In the genomic region with DNA sequence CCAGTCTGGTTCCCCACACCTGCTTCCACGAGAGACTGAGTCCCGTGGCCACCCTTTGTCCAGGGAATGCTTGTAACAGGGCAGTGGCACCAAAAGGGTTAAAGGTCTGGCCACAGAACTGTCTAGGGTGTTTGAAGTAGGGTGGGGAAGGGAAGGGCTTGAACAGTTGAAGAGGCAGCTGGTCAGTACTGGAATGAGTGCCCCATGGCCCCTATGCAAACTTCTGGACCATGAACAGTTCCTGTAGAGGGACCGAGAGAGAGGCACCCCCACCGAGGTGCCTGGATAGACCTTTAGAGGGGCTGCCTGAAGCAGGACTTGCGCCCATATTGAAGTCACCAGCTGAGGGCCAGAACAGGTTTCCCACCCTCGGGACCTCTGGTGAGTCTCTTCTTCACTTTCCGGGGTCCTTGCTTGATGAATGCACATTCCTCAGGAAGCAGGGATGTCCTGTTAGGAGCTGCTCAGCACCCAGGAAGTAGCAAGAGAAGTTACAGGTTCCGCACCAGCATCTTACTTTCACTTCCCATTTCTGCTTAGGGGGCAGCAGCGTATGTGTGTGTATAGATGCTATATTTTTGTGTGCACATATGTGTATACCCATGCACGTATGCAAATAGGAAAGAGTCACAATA, we compare ENCODE assay signal across 10 mouse cellular contexts. TPM values are rescaled to one million over a fixed set of nuclear protein-coding genes. Genes with fewer than 3 reads are reported as not detected.
DNase-seq lines count a peak whose midpoint lies in the region; ATAC-seq and TF ChIP-seq lines count a peak whose summit lies in the region.
"Had no signal": no experiment of that assay in that cellular context is flagged by ENCODE, and none has a peak within 500 bp of the region (broad histone marks: within the 10 kb centered on the region; RNA-seq: fewer than 3 reads in every experiment).

No protein-coding gene starts in this region.

- no peak for TF ChIP-seq POLR2A in spleen, adult 2 months (IDR thresholded peaks at IDR 0.05; ENCODE audit: low read depth, low read length)

- no peaks in the 10 kb centered on the region for H3K27me3 ChIP-seq in lung, embryonic 15.5 days
- no peaks in the 10 kb centered on the region for H3K27me3 ChIP-seq in spleen, adult 2 months (ENCODE audit: control insufficient read depth, insufficient read depth, low read length)
- H3K27me3 ChIP-seq: midbrain, embryonic 15.5 days had no signal

- 59% methylated on average over 10 of the region's 10 CpGs for WGBS in lung, embryonic 15.5 days
- 12% methylated on average over 10 of the region's 10 CpGs for WGBS in spleen, adult 2 months

- TF ChIP-seq CTCF in spleen, adult 2 months (IDR thresholded peaks at IDR 0.05; ENCODE audit: extremely low read depth, insufficient read depth, insufficient read length, insufficient replicate concordance): no peak

- peaks cover 8% of the 10 kb centered on the region for H3K36me3 ChIP-seq in lung, embryonic 15.5 days
- peaks cover 4% of the 10 kb centered on the region; the same call in 1 of the 2 replicates for H3K36me3 ChIP-seq in spleen, adult 2 months (ENCODE audit: control insufficient read depth, insufficient read depth, low read length)

- H3K4me2 ChIP-seq in lung, embryonic 15.5 days: peak overlapping the region; percentile 33
- H3K4me2 ChIP-seq: midbrain, embryonic 15.5 days had no signal

- no peaks in the 10 kb centered on the region for H3K9me3 ChIP-seq in lung, embryonic 15.5 days
- H3K9me3 ChIP-seq: midbrain, embryonic 15.5 days had no signal

- no peak overlapping the region for H3K9ac ChIP-seq in lung, embryonic 15.5 days
- H3K9ac ChIP-seq: midbrain, embryonic 15.5 days had no signal

- peaks cover 46% of the 10 kb centered on the region for H3K4me1 ChIP-seq in lung, embryonic 15.5 days
- H3K4me1 ChIP-seq in spleen, adult 2 months (ENCODE audit: control insufficient read depth, insufficient read depth, insufficient read length): peaks cover 18% of the 10 kb centered on the region; the same call in 1 of the 2 replicates
- H3K4me1 ChIP-seq: midbrain, embryonic 15.5 days had no signal

- peak overlapping the region; percentile 85 for H3K27ac ChIP-seq in lung, embryonic 15.5 days
- peak overlapping the region; percentile 91 for H3K27ac ChIP-seq in spleen, adult 2 months (ENCODE audit: insufficient read depth, low read length)
- H3K27ac ChIP-seq: midbrain, embryonic 15.5 days had no signal

- peak; percentile 14 to 21 for DNase-seq in CD8-positive naive resting alpha-beta T cell, adult 2 months (ENCODE audit: low read depth in 2 of 2, low spot score in 2 of 2)
- peak; percentile 37 to 63 for DNase-seq in spleen, adult 2 months (ENCODE audit: low read depth in 1 of 2, low spot score in 2 of 2)
- no peak for DNase-seq in neural tube, embryonic 10.5 days (ENCODE audit: extremely low spot score, low spot score)
- DNase-seq in layer of hippocampus, postnatal 36 days: no peak
- no peak for DNase-seq in right cerebral cortex, adult 2 months (ENCODE audit: low spot score in 2 of 2)
- DNase-seq in Muller cell, postnatal 12 days (ENCODE audit: inconsistent ontology term): no peak
- DNase-seq: embryo, embryonic 11 days had no signal

- peak; percentile 64 for ATAC-seq in activated CD4-positive, CD25-positive, alpha-beta regulatory T cell, adult 4 months
- no peak for ATAC-seq in lung, embryonic 15.5 days (ENCODE audit: borderline replicate concordance, extremely low read depth, low FRiP score, low TSS enrichment)
- ATAC-seq: midbrain, embryonic 15.5 days had no signal

- 0 out of 2 replicates have a peak overlapping the region, but pooled peaks have one; percentile 14 for H3K4me3 ChIP-seq in lung, embryonic 15.5 days
- peak overlapping the region; percentile 68 for H3K4me3 ChIP-seq in spleen, adult 2 months (ENCODE audit: extremely low read depth, insufficient read depth, insufficient read length)
- H3K4me3 ChIP-seq: midbrain, embryonic 15.5 days had no signal

RNA-seq across cellular contexts. Expression of a gene that starts 12.7 kb away (rescaled TPM):
- polyA plus RNA-seq in activated CD4-positive, CD25-positive, alpha-beta regulatory T cell, adult 4 months (2017; shearing (Covaris generic)): 10 to 100 TPM; 45.7 to 54.0 TPM
- polyA plus RNA-seq in lung, embryonic 15.5 days (2015; fragmentation: Nextera tagmentation; extraction: Ambion mirVana): 105 and 116 TPM in 2 replicates
- 120 and 146 TPM in 2 replicates for polyA plus RNA-seq in spleen, adult 2 months (2012; rRNA removed)
- 100 to 1,000 TPM; 250 to 265 TPM for total RNA-seq in layer of hippocampus, postnatal 36 days (2021)

RNA-seq across cellular contexts. Expression of a gene that starts 17.4 kb away (rescaled TPM):
- polyA plus RNA-seq in activated CD4-positive, CD25-positive, alpha-beta regulatory T cell, adult 4 months (2017; shearing (Covaris generic)): 100 to 1,000 TPM; 163 to 193 TPM
- 290 and 301 TPM in 2 replicates for polyA plus RNA-seq in lung, embryonic 15.5 days (2015; fragmentation: Nextera tagmentation; extraction: Ambion mirVana)
- 77.2 and 88.7 TPM in 2 replicates for polyA plus RNA-seq in spleen, adult 2 months (2012; rRNA removed)
- total RNA-seq in layer of hippocampus, postnatal 36 days (2021): 10 to 100 TPM; 97.1 to 98.9 TPM

RNA-seq across cellular contexts. Expression of a gene that starts 39.5 kb away (rescaled TPM):
- polyA plus RNA-seq in activated CD4-positive, CD25-positive, alpha-beta regulatory T cell, adult 4 months (2017; shearing (Covaris generic)): 10 to 100 TPM; 10.9 to 14.0 TPM
- polyA plus RNA-seq in lung, embryonic 15.5 days (2015; fragmentation: Nextera tagmentation; extraction: Ambion mirVana): 46.4 and 49.4 TPM in 2 replicates
- polyA plus RNA-seq in spleen, adult 2 months (2012; rRNA removed): 32.5 and 33.7 TPM in 2 replicates
- 100 to 1,000 TPM; 109 to 111 TPM for total RNA-seq in layer of hippocampus, postnatal 36 days (2021)

RNA-seq across cellular contexts. Expression of a gene that starts 40.2 kb away (rescaled TPM):
- polyA plus RNA-seq in activated CD4-positive, CD25-positive, alpha-beta regulatory T cell, adult 4 months (2017; shearing (Covaris generic)): 100 to 1,000 TPM; 132 to 197 TPM
- polyA plus RNA-seq in lung, embryonic 15.5 days (2015; fragmentation: Nextera tagmentation; extraction: Ambion mirVana): 165 and 178 TPM in 2 replicates
- 104 and 141 TPM in 2 replicates for polyA plus RNA-seq in spleen, adult 2 months (2012; rRNA removed)
- total RNA-seq in layer of hippocampus, postnatal 36 days (2021): 100 to 1,000 TPM in 1 of 2 experiments, 10 to 100 TPM in 1; 91.0 to 111 TPM

RNA-seq across cellular contexts. Expression of a gene that starts 45.0 kb away (rescaled TPM):
- not detected for polyA plus RNA-seq in activated CD4-positive, CD25-positive, alpha-beta regulatory T cell, adult 4 months (2017; shearing (Covaris generic))
- 33.1 and 36.4 TPM in 2 replicates for polyA plus RNA-seq in lung, embryonic 15.5 days (2015; fragmentation: Nextera tagmentation; extraction: Ambion mirVana)
- 1.0 and 1.3 TPM in 2 replicates for polyA plus RNA-seq in spleen, adult 2 months (2012; rRNA removed)
- total RNA-seq in layer of hippocampus, postnatal 36 days (2021): under 1 TPM in 1 of 2 experiments, not detected in 1; 0.63 TPM

Comparison
In these comparisons a context has a peak if more than half of its experiments do, and no peak if none do; other contexts are left out.
1. DNase-seq: peak in CD8-positive naive resting alpha-beta T cell, adult 2 months (2 of 2) and spleen, adult 2 months (2 of 2); none in neural tube, embryonic 10.5 days (single experiment), layer of hippocampus, postnatal 36 days (0 of 2), right cerebral cortex, adult 2 months (0 of 2) and Muller cell, postnatal 12 days (single experiment).